Mouse (Mus musculus): Measurements from ENCODE around the gene Snx9. TPM values are rescaled to one million over a fixed set of nuclear protein-coding genes. Genes with fewer than 3 reads are reported as not detected.

The Snx9 gene
- polyA plus RNA-seq, 1 experiment from 2014 or later = 91.4 TPM

GRCm38 (mm10) chr17:5943053-5943452 lies 101.9 kb downstream of the Snx9 start:
- no peaks in the 10 kb centered on the region for H3K9me3 ChIP-seq (ENCODE audit: control insufficient read depth)
- H3K4me2 ChIP-seq (replicated peaks; ENCODE audit: low read depth) = no peak overlapping the region; the same call in 1 of the 2 replicates
- ATAC-seq = no peak
- no peak overlapping the region for H3K9ac ChIP-seq (ENCODE audit: low read depth, low read length)
- no peaks in the 10 kb centered on the region for H3K4me1 ChIP-seq (replicated peaks; ENCODE audit: control insufficient read depth, insufficient read depth, low read length)
- no peaks in the 10 kb centered on the region for H3K27me3 ChIP-seq (replicated peaks; ENCODE audit: control insufficient read depth, insufficient read depth, low read length)
- TF ChIP-seq CTCF (IDR thresholded peaks at IDR 0.05; ENCODE audit: low read depth) = no peak
- WGBS = 54% methylated on average over 1 of the region's 1 CpGs
- H3K36me3 ChIP-seq (ENCODE audit: control insufficient read depth, insufficient read depth) = no peaks in the 10 kb centered on the region
- H3K27ac ChIP-seq (ENCODE audit: low read depth, low read length) = no peak overlapping the region
- no peak overlapping the region for H3K4me3 ChIP-seq (ENCODE audit: low read depth, low read length)

- Histone ChIP-seq H3K36me3 (ENCODE audit: control insufficient read depth, insufficient read depth) (no peaks in the 10 kb centered on the region), H3K9me3 (ENCODE audit: control insufficient read depth) (no peaks in the 10 kb centered on the region), H3K27me3 (replicated peaks; ENCODE audit: control insufficient read depth, insufficient read depth, low read length) (no peaks in the 10 kb centered on the region), H3K4me2 (replicated peaks; ENCODE audit: low read depth) (no peak overlapping the region), H3K9ac (ENCODE audit: low read depth, low read length) (no peak overlapping the region), H3K4me3 (ENCODE audit: low read depth, low read length) (no peak overlapping the region), H3K4me1 (replicated peaks; ENCODE audit: control insufficient read depth, insufficient read depth, low read length) (no peaks in the 10 kb centered on the region), H3K27ac (ENCODE audit: low read depth, low read length) (no peak overlapping the region)
- no peak for ATAC-seq
- no peak for TF ChIP-seq CTCF (IDR thresholded peaks at IDR 0.05; ENCODE audit: low read depth)
- WGBS = 56% methylated on average over 3 of the region's 3 CpGs
Observed at GRCm38 (mm10) chr17:5947039-5947438, 105.9 kb downstream of the Snx9 start.

GRCm38 (mm10) chr17:5952455-5952854 lies 111.3 kb downstream of the Snx9 start:
- no peak for TF ChIP-seq CTCF (IDR thresholded peaks at IDR 0.05; ENCODE audit: low read depth)
- ATAC-seq = no peak
- H3K4me1 ChIP-seq (replicated peaks; ENCODE audit: control insufficient read depth, insufficient read depth, low read length) = no peaks in the 10 kb centered on the region
- H3K27me3 ChIP-seq (replicated peaks; ENCODE audit: control insufficient read depth, insufficient read depth, low read length) = no peaks in the 10 kb centered on the region
- no peaks in the 10 kb centered on the region for H3K9me3 ChIP-seq (ENCODE audit: control insufficient read depth)
- WGBS = 72% methylated on average over 4 of the region's 4 CpGs
- no peak overlapping the region for H3K27ac ChIP-seq (ENCODE audit: low read depth, low read length)
- H3K4me3 ChIP-seq (ENCODE audit: low read depth, low read length) = no peak overlapping the region
- H3K36me3 ChIP-seq (ENCODE audit: control insufficient read depth, insufficient read depth) = no peaks in the 10 kb centered on the region
- no peak overlapping the region for H3K9ac ChIP-seq (ENCODE audit: low read depth, low read length)
- no peak overlapping the region for H3K4me2 ChIP-seq (replicated peaks; ENCODE audit: low read depth)

- Histone ChIP-seq H3K4me3 (ENCODE audit: low read depth, low read length) (no peak overlapping the region), H3K27ac (ENCODE audit: low read depth, low read length) (no peak overlapping the region)
- no peak for ATAC-seq
Observed at GRCm38 (mm10) chr17:5956350-5957000, 115.3 kb downstream of the Snx9 start.

GRCm38 (mm10) chr17:5957097-5957496 lies 116.0 kb downstream of the Snx9 start:
- Histone ChIP-seq H3K27ac (ENCODE audit: low read depth, low read length) (no peak overlapping the region), H3K27me3 (replicated peaks; ENCODE audit: control insufficient read depth, insufficient read depth, low read length) (no peaks in the 10 kb centered on the region), H3K9ac (ENCODE audit: low read depth, low read length) (no peak overlapping the region), H3K9me3 (ENCODE audit: control insufficient read depth) (no peaks in the 10 kb centered on the region), H3K4me2 (replicated peaks; ENCODE audit: low read depth) (no peak overlapping the region), H3K4me1 (replicated peaks; ENCODE audit: control insufficient read depth, insufficient read depth, low read length) (no peaks in the 10 kb centered on the region), H3K36me3 (ENCODE audit: control insufficient read depth, insufficient read depth) (no peaks in the 10 kb centered on the region), H3K4me3 (ENCODE audit: low read depth, low read length) (no peak overlapping the region)
- no peak for TF ChIP-seq CTCF (IDR thresholded peaks at IDR 0.05; ENCODE audit: low read depth)
- ATAC-seq = no peak
- WGBS = 42% methylated on average over 3 of the region's 3 CpGs

More at GRCm38 (mm10) chr17:5956350-5957000, 115.3 kb downstream of the Snx9 start:
- Histone ChIP-seq H3K36me3 (ENCODE audit: control insufficient read depth, insufficient read depth) (no peaks in the 10 kb centered on the region), H3K4me2 (replicated peaks; ENCODE audit: low read depth) (no peak overlapping the region), H3K9ac (ENCODE audit: low read depth, low read length) (no peak overlapping the region), H3K27me3 (replicated peaks; ENCODE audit: control insufficient read depth, insufficient read depth, low read length) (no peaks in the 10 kb centered on the region), H3K4me1 (replicated peaks; ENCODE audit: control insufficient read depth, insufficient read depth, low read length) (no peaks in the 10 kb centered on the region), H3K9me3 (ENCODE audit: control insufficient read depth) (no peaks in the 10 kb centered on the region)
- WGBS = 88% methylated on average over 2 of the region's 2 CpGs
- no peak for TF ChIP-seq CTCF (IDR thresholded peaks at IDR 0.05; ENCODE audit: low read depth)

GRCm38 (mm10) chr17:5958229-5958628 lies 117.1 kb downstream of the Snx9 start:
- Histone ChIP-seq H3K36me3 (ENCODE audit: control insufficient read depth, insufficient read depth) (no peaks in the 10 kb centered on the region), H3K4me3 (ENCODE audit: low read depth, low read length) (no peak overlapping the region), H3K27me3 (replicated peaks; ENCODE audit: control insufficient read depth, insufficient read depth, low read length) (no peaks in the 10 kb centered on the region), H3K27ac (ENCODE audit: low read depth, low read length) (no peak overlapping the region), H3K4me2 (replicated peaks; ENCODE audit: low read depth) (no peak overlapping the region), H3K4me1 (replicated peaks; ENCODE audit: control insufficient read depth, insufficient read depth, low read length) (no peaks in the 10 kb centered on the region), H3K9me3 (ENCODE audit: control insufficient read depth) (no peaks in the 10 kb centered on the region), H3K9ac (ENCODE audit: low read depth, low read length) (no peak overlapping the region)
- ATAC-seq = no peak
- 82% methylated on average over 5 of the region's 5 CpGs for WGBS
- TF ChIP-seq CTCF (IDR thresholded peaks at IDR 0.05; ENCODE audit: low read depth) = no peak

All from intestine, postnatal 0 days (tissue).